20 mouse cellular contexts compared by ENCODE assay signal in genomic region chr5:36933383-36933782, GRCm38 (mm10). TPM values are rescaled to one million over a fixed set of nuclear protein-coding genes. Genes with fewer than 3 reads are reported as not detected.
DNase-seq lines count a peak whose midpoint lies in the region; ATAC-seq and TF ChIP-seq lines count a peak whose summit lies in the region.
"Had no signal": no experiment of that assay in that cellular context is flagged by ENCODE, and none has a peak within 500 bp of the region (broad histone marks: within the 10 kb centered on the region; RNA-seq: fewer than 3 reads in every experiment).

No protein-coding gene starts in this region.

- H3K9ac ChIP-seq in kidney, embryonic 14.5 days (ENCODE audit: low read depth, low read length), result no peak overlapping the region
- H3K9ac ChIP-seq in embryonic facial prominence, embryonic 11.5 days (replicated peaks; ENCODE audit: low read length), result no peak overlapping the region
- H3K9ac ChIP-seq in intestine, postnatal 0 days (ENCODE audit: low read depth, low read length), result no peak overlapping the region
- no peak overlapping the region for H3K9ac ChIP-seq in stomach, embryonic 16.5 days (ENCODE audit: low read length)
- no peak overlapping the region for H3K9ac ChIP-seq in hindbrain, embryonic 12.5 days
- H3K9ac ChIP-seq: hindbrain, embryonic 14.5 days; limb, embryonic 15.5 days had no signal

- ATAC-seq in kidney, embryonic 14.5 days (ENCODE audit: low FRiP score, low TSS enrichment), result peak; percentile 61
- ATAC-seq in embryonic facial prominence, embryonic 11.5 days (replicated peaks; ENCODE audit: insufficient number of reproducible peaks, low FRiP score, low TSS enrichment, low read depth), result no peak
- peak; percentile 84 for ATAC-seq in intestine, postnatal 0 days
- peak; percentile 41; the same call in 1 of the 2 replicates for ATAC-seq in stomach, embryonic 16.5 days (ENCODE audit: insufficient read depth, low FRiP score)
- no peak for ATAC-seq in hindbrain, embryonic 12.5 days (ENCODE audit: low FRiP score)

- no peaks in the 10 kb centered on the region for H3K36me3 ChIP-seq in kidney, embryonic 14.5 days (ENCODE audit: control insufficient read depth, insufficient read depth, low read length)
- H3K36me3 ChIP-seq in embryonic facial prominence, embryonic 11.5 days (replicated peaks; ENCODE audit: control insufficient read depth, insufficient read depth, low read depth, low read length), result no peaks in the 10 kb centered on the region
- no peaks in the 10 kb centered on the region for H3K36me3 ChIP-seq in intestine, postnatal 0 days (ENCODE audit: control insufficient read depth, insufficient read depth)
- no peaks in the 10 kb centered on the region for H3K36me3 ChIP-seq in stomach, embryonic 16.5 days (ENCODE audit: control insufficient read depth, insufficient read depth, low read length)
- no peaks in the 10 kb centered on the region for H3K36me3 ChIP-seq in hindbrain, embryonic 12.5 days
- H3K36me3 ChIP-seq: forebrain, embryonic 10.5 days; limb, embryonic 15.5 days had no signal

- 36% methylated on average over 8 of the region's 8 CpGs for WGBS in kidney, embryonic 14.5 days
- 41% methylated on average over 7 of the region's 8 CpGs for WGBS in embryonic facial prominence, embryonic 11.5 days
- 37% methylated on average over 7 of the region's 8 CpGs for WGBS in intestine, postnatal 0 days
- 42% methylated on average over 7 of the region's 8 CpGs for WGBS in stomach, embryonic 16.5 days
- 62% methylated on average over 8 of the region's 8 CpGs for WGBS in hindbrain, embryonic 12.5 days

- no peak overlapping the region for H3K4me3 ChIP-seq in kidney, embryonic 14.5 days (ENCODE audit: low read length)
- H3K4me3 ChIP-seq in embryonic facial prominence, embryonic 11.5 days (ENCODE audit: low read depth, low read length), result no peak overlapping the region
- no peak overlapping the region for H3K4me3 ChIP-seq in intestine, postnatal 0 days (ENCODE audit: low read depth, low read length)
- H3K4me3 ChIP-seq in stomach, embryonic 16.5 days (replicated peaks; ENCODE audit: low read length), result no peak overlapping the region
- no peak overlapping the region for H3K4me3 ChIP-seq in hindbrain, embryonic 12.5 days
- H3K4me3 ChIP-seq: forebrain, embryonic 10.5 days; heart, adult 2 months; limb, embryonic 15.5 days; megakaryocyte, embryonic 14.5 days had no signal

- H3K4me2 ChIP-seq in kidney, embryonic 14.5 days (replicated peaks; ENCODE audit: low read depth, low read length), result no peak overlapping the region
- H3K4me2 ChIP-seq in embryonic facial prominence, embryonic 11.5 days (ENCODE audit: low read depth, low read length), result no peak overlapping the region
- no peak overlapping the region for H3K4me2 ChIP-seq in intestine, postnatal 0 days (replicated peaks; ENCODE audit: low read depth)
- no peak overlapping the region for H3K4me2 ChIP-seq in stomach, embryonic 16.5 days (ENCODE audit: low read depth, low read length)
- H3K4me2 ChIP-seq in hindbrain, embryonic 12.5 days (replicated peaks), result no peak overlapping the region
- H3K4me2 ChIP-seq: hindbrain, embryonic 14.5 days; limb, embryonic 15.5 days had no signal

- DNase-seq in kidney, postnatal 4 days, result no peak
- DNase-seq in embryonic facial prominence, embryonic 11.5 days (ENCODE audit: low spot score), result peak; percentile 34
- no peak for DNase-seq in cerebellum, adult 11 months
- DNase-seq: adrenal gland, postnatal 14 days; cerebellum, adult 8-10 months; gastrocnemius, postnatal 14 days; heart, adult 2 months; kidney, adult 18-20 months; layer of hippocampus, postnatal 36 days; lung, postnatal 10 days; right cerebral cortex, adult 18-20 months; thymus, postnatal 36 days had no signal

- no peak for TF ChIP-seq CTCF in intestine, postnatal 0 days (IDR thresholded peaks at IDR 0.05; ENCODE audit: low read depth)

- no peaks in the 10 kb centered on the region for H3K27me3 ChIP-seq in kidney, embryonic 14.5 days (ENCODE audit: control insufficient read depth, insufficient read depth, low read length)
- H3K27me3 ChIP-seq in embryonic facial prominence, embryonic 11.5 days (ENCODE audit: control insufficient read depth, insufficient read depth, low read length), result no peaks in the 10 kb centered on the region
- H3K27me3 ChIP-seq in intestine, postnatal 0 days (replicated peaks; ENCODE audit: control insufficient read depth, insufficient read depth, low read length), result no peaks in the 10 kb centered on the region
- H3K27me3 ChIP-seq in stomach, embryonic 16.5 days (ENCODE audit: control insufficient read depth, insufficient read depth, low read length), result no peaks in the 10 kb centered on the region
- H3K27me3 ChIP-seq in hindbrain, embryonic 12.5 days, result no peaks in the 10 kb centered on the region
- H3K27me3 ChIP-seq: limb, embryonic 15.5 days had no signal

- H3K27ac ChIP-seq in kidney, embryonic 14.5 days (ENCODE audit: low read depth, low read length), result no peak overlapping the region
- no peak overlapping the region for H3K27ac ChIP-seq in embryonic facial prominence, embryonic 11.5 days (replicated peaks; ENCODE audit: low read depth, low read length)
- H3K27ac ChIP-seq in intestine, postnatal 0 days (ENCODE audit: low read depth, low read length), result no peak overlapping the region
- H3K27ac ChIP-seq in stomach, embryonic 16.5 days (ENCODE audit: low read length), result no peak overlapping the region
- H3K27ac ChIP-seq in hindbrain, embryonic 12.5 days, result no peak overlapping the region
- H3K27ac ChIP-seq: heart, adult 2 months; hindbrain, embryonic 14.5 days; limb, embryonic 15.5 days had no signal

- H3K9me3 ChIP-seq in kidney, embryonic 14.5 days (ENCODE audit: control insufficient read depth, low read length), result no peaks in the 10 kb centered on the region
- no peaks in the 10 kb centered on the region for H3K9me3 ChIP-seq in embryonic facial prominence, embryonic 11.5 days (replicated peaks; ENCODE audit: control insufficient read depth, low read length)
- no peaks in the 10 kb centered on the region for H3K9me3 ChIP-seq in intestine, postnatal 0 days (ENCODE audit: control insufficient read depth)
- H3K9me3 ChIP-seq in stomach, embryonic 16.5 days (replicated peaks; ENCODE audit: control insufficient read depth, low read length), result no peaks in the 10 kb centered on the region
- no peaks in the 10 kb centered on the region for H3K9me3 ChIP-seq in hindbrain, embryonic 12.5 days (replicated peaks)
- H3K9me3 ChIP-seq: forebrain, embryonic 10.5 days; limb, embryonic 15.5 days had no signal

- H3K4me1 ChIP-seq in kidney, embryonic 14.5 days (ENCODE audit: control insufficient read depth, insufficient read depth, low read length), result no peaks in the 10 kb centered on the region
- H3K4me1 ChIP-seq in embryonic facial prominence, embryonic 11.5 days (ENCODE audit: control insufficient read depth, insufficient read depth, low read length), result no peaks in the 10 kb centered on the region
- no peaks in the 10 kb centered on the region for H3K4me1 ChIP-seq in intestine, postnatal 0 days (replicated peaks; ENCODE audit: control insufficient read depth, insufficient read depth, low read length)
- no peaks in the 10 kb centered on the region for H3K4me1 ChIP-seq in stomach, embryonic 16.5 days (ENCODE audit: control insufficient read depth, insufficient read depth, low read length)
- peaks cover 13% of the 10 kb centered on the region for H3K4me1 ChIP-seq in hindbrain, embryonic 12.5 days

RNA-seq across cellular contexts. Expression of gene Wfs1, which starts 55.6 kb away (rescaled TPM):
- 12.9 and 20.9 TPM in 2 replicates for polyA plus RNA-seq in kidney, embryonic 14.5 days (2014; fragmentation: Nextera tagmentation; extraction: Ambion mirVana)
- 5.9 and 6.4 TPM in 2 replicates for polyA plus RNA-seq in embryonic facial prominence, embryonic 11.5 days (2014; fragmentation: Nextera tagmentation; extraction: Ambion mirVana)
- polyA plus RNA-seq in intestine, postnatal 0 days (2015; fragmentation: Nextera tagmentation; extraction: Ambion mirVana), result 12.8 and 15.6 TPM in 2 replicates
- 13.1 and 15.4 TPM in 2 replicates for polyA plus RNA-seq in stomach, embryonic 16.5 days (2015; fragmentation: Nextera tagmentation; extraction: Ambion mirVana)
- polyA plus RNA-seq in hindbrain, embryonic 12.5 days (2016; fragmentation: Nextera tagmentation; extraction: Ambion mirVana), result 8.6 and 9.6 TPM in 2 replicates

Comparison
In these comparisons a context has a peak if more than half of its experiments do, and no peak if none do; other contexts are left out.
1. ATAC-seq: peak in kidney, embryonic 14.5 days (single experiment), intestine, postnatal 0 days (single experiment) and stomach, embryonic 16.5 days (single experiment); none in embryonic facial prominence, embryonic 11.5 days (single experiment) and hindbrain, embryonic 12.5 days (single experiment).